Mouse (Mus musculus) midbrain, embryonic 13.5 days (tissue): ENCODE results near the gene Cnn3. TPM values are rescaled to one million over a fixed set of nuclear protein-coding genes. Genes with fewer than 3 reads are reported as not detected.

Experiments used
- ATAC-seq: fragments of 200-750 bp; cut with Nextera tagmentation; 2 replicates; pipeline ENCODE4 v1.8.0; 2017; ENCODE audit warnings: mild to moderate bottlenecking, moderate TSS enrichment, moderate library complexity
- H3K27ac ChIP-seq: fragments of 300-500 bp; sonication (generic); 2 replicates; pipeline ENCODE4 v1.5.1; 2015; ENCODE audit warnings: inconsistent platforms, mild to moderate bottlenecking, moderate library complexity
- H3K27me3 ChIP-seq: fragments of 300-500 bp; sonication (generic); 2 replicates; pipeline ENCODE4 v1.6.1; 2015; ENCODE audit warnings: mild to moderate bottlenecking, inconsistent platforms
- H3K36me3 ChIP-seq: fragments of 300-500 bp; sonication (generic); 2 replicates; pipeline ENCODE4 v1.6.1; 2015; ENCODE audit warnings: mild to moderate bottlenecking, inconsistent platforms
- H3K4me1 ChIP-seq: fragments of 300-500 bp; sonication (generic); replicated peaks from 2 replicates; pipeline ENCODE4 v1.6.1; 2015; ENCODE audit warnings: inconsistent platforms
- H3K4me2 ChIP-seq: fragments of 300-500 bp; sonication (generic); replicated peaks from 2 replicates; pipeline ENCODE4 v1.6.1; 2015; ENCODE audit warnings: moderate library complexity, mild to moderate bottlenecking, inconsistent platforms
- H3K4me3 ChIP-seq: fragments of 300-500 bp; sonication (generic); replicated peaks from 2 replicates; pipeline ENCODE4 v1.5.1; 2015; ENCODE audit warnings: mild to moderate bottlenecking, inconsistent platforms
- H3K9ac ChIP-seq: fragments of 300-500 bp; sonication (generic); replicated peaks from 2 replicates; pipeline ENCODE4 v1.6.1; 2015; ENCODE audit warnings: mild to moderate bottlenecking, inconsistent platforms
- H3K9me3 ChIP-seq: fragments of 300-500 bp; sonication (generic); 2 replicates; pipeline ENCODE4 v1.6.1; 2016; ENCODE audit warnings: mild to moderate bottlenecking, inconsistent platforms
- WGBS: fragments of 180-500 bp; shearing (Covaris S2); methylation state at CpG from one replicate; pipeline ENCODE4 v1.1.7; 2015; 5-methylcytosine and 5-hydroxymethylcytosine counted together
- polyA plus RNA-seq: library from polyadenylated mRNA; unstranded; fragments of >200 nt; fragmentation: Nextera tagmentation; extraction: Ambion mirVana; gene quantifications from 2 replicates; pipeline ENCODE4 v1.2.1, GENCODE M21; 2015

Cnn3 gene
- polyA plus RNA-seq, 1 experiment from 2014 or later, result 728 TPM

- H3K4me1 ChIP-seq, result no peaks in the 10 kb centered on the region
- no peak for ATAC-seq
- H3K4me2 ChIP-seq, result no peak overlapping the region
These were observed 24.2 kb upstream of the Cnn3 start for GRCm38 (mm10) chr3:121402096-121402495.

GRCm38 (mm10) chr3:121403449-121403848 lies 22.8 kb upstream of the Cnn3 start:
- WGBS, result 16% methylated on average over 5 of the region's 5 CpGs
- H3K9ac ChIP-seq, result no peak overlapping the region
- H3K27ac ChIP-seq, result no peak overlapping the region
- no peaks in the 10 kb centered on the region for H3K9me3 ChIP-seq
- ATAC-seq, result no peak
- no peak overlapping the region for H3K4me3 ChIP-seq
- no peaks in the 10 kb centered on the region for H3K36me3 ChIP-seq
- H3K27me3 ChIP-seq, result no peaks in the 10 kb centered on the region
- H3K4me1 ChIP-seq, result no peaks in the 10 kb centered on the region
- H3K4me2 ChIP-seq, result no peak overlapping the region

More at GRCm38 (mm10) chr3:121402096-121402495, 24.2 kb upstream of the Cnn3 start:
- Histone ChIP-seq H3K27ac (no peak overlapping the region), H3K4me3 (no peak overlapping the region), H3K9me3 (no peaks in the 10 kb centered on the region), H3K36me3 (no peaks in the 10 kb centered on the region), H3K27me3 (no peaks in the 10 kb centered on the region), H3K9ac (no peak overlapping the region)
- WGBS, result 91% methylated on average over 6 of the region's 6 CpGs

- no peak overlapping the region for H3K27ac ChIP-seq
- WGBS, result 88% methylated on average over 5 of the region's 5 CpGs
- H3K36me3 ChIP-seq, result no peaks in the 10 kb centered on the region
- no peaks in the 10 kb centered on the region for H3K27me3 ChIP-seq
- H3K9ac ChIP-seq, result no peak overlapping the region
- no peak overlapping the region for H3K4me2 ChIP-seq
- no peak overlapping the region for H3K4me3 ChIP-seq
- no peaks in the 10 kb centered on the region for H3K9me3 ChIP-seq
- ATAC-seq, result no peak
- no peaks in the 10 kb centered on the region for H3K4me1 ChIP-seq
These were observed 21.2 kb upstream of the Cnn3 start for GRCm38 (mm10) chr3:121405101-121405500.

GRCm38 (mm10) chr3:121407417-121407816 lies 18.9 kb upstream of the Cnn3 start:
- Histone ChIP-seq H3K9ac (no peak overlapping the region), H3K27ac (no peak overlapping the region), H3K4me2 (no peak overlapping the region), H3K36me3 (no peaks in the 10 kb centered on the region), H3K27me3 (no peaks in the 10 kb centered on the region), H3K4me3 (no peak overlapping the region), H3K4me1 (no peaks in the 10 kb centered on the region), H3K9me3 (no peaks in the 10 kb centered on the region)
- WGBS, result 82% methylated on average over 9 of the region's 9 CpGs
- no peak for ATAC-seq

- ATAC-seq, result no peak
- Histone ChIP-seq H3K27ac (no peak overlapping the region), H3K36me3 (no peaks in the 10 kb centered on the region), H3K4me3 (no peak overlapping the region), H3K9me3 (no peaks in the 10 kb centered on the region), H3K27me3 (no peaks in the 10 kb centered on the region), H3K4me2 (no peak overlapping the region), H3K9ac (no peak overlapping the region), H3K4me1 (no peaks in the 10 kb centered on the region)
- 87% methylated on average over 3 of the region's 3 CpGs for WGBS
These were observed 17.9 kb upstream of the Cnn3 start for GRCm38 (mm10) chr3:121408386-121408785.

- ATAC-seq, result no peak
- Histone ChIP-seq H3K9ac (no peak overlapping the region), H3K4me1 (no peaks in the 10 kb centered on the region), H3K36me3 (no peaks in the 10 kb centered on the region), H3K4me2 (no peak overlapping the region), H3K27ac (no peak overlapping the region), H3K4me3 (no peak overlapping the region), H3K9me3 (no peaks in the 10 kb centered on the region), H3K27me3 (no peaks in the 10 kb centered on the region)
- WGBS, result 82% methylated on average over 6 of the region's 6 CpGs
These were observed 14.8 kb upstream of the Cnn3 start for GRCm38 (mm10) chr3:121411450-121411849.

GRCm38 (mm10) chr3:121416171-121417154 lies 9.8 kb upstream of the Cnn3 start:
- 73% methylated on average over 5 of the region's 5 CpGs for WGBS
- no peak overlapping the region for H3K4me2 ChIP-seq
- no peak overlapping the region for H3K9ac ChIP-seq
- H3K27ac ChIP-seq, result no peak overlapping the region
- H3K9me3 ChIP-seq, result no peaks in the 10 kb centered on the region
- no peak overlapping the region for H3K4me3 ChIP-seq
- H3K27me3 ChIP-seq, result no peaks in the 10 kb centered on the region
- no peaks in the 10 kb centered on the region for H3K36me3 ChIP-seq
- H3K4me1 ChIP-seq, result peaks cover 10% of the 10 kb centered on the region
- no peak for ATAC-seq

GRCm38 (mm10) chr3:121417379-121418250 lies 8.7 kb upstream of the Cnn3 start:
- Histone ChIP-seq H3K9ac (no peak overlapping the region), H3K36me3 (no peaks in the 10 kb centered on the region), H3K4me1 (peaks cover 10% of the 10 kb centered on the region), H3K9me3 (no peaks in the 10 kb centered on the region), H3K27me3 (no peaks in the 10 kb centered on the region), H3K4me2 (no peak overlapping the region), H3K27ac (no peak overlapping the region), H3K4me3 (no peak overlapping the region)
- ATAC-seq, result no peak
- WGBS, result 34% methylated on average over 14 of the region's 14 CpGs

- H3K9ac ChIP-seq, result no peak overlapping the region
- ATAC-seq, result no peak
- no peaks in the 10 kb centered on the region for H3K9me3 ChIP-seq
These were observed 8.1 kb upstream of the Cnn3 start for GRCm38 (mm10) chr3:121418251-121418601.

GRCm38 (mm10) chr3:121418850-121419435 lies 7.4 kb upstream of the Cnn3 start:
- no peak overlapping the region for H3K27ac ChIP-seq
- H3K4me1 ChIP-seq, result peaks cover 10% of the 10 kb centered on the region
- ATAC-seq, result no peak
- H3K27me3 ChIP-seq, result no peaks in the 10 kb centered on the region
- no peak overlapping the region for H3K4me2 ChIP-seq
- 76% methylated on average over 9 of the region's 9 CpGs for WGBS
- H3K4me3 ChIP-seq, result no peak overlapping the region
- H3K9me3 ChIP-seq, result no peaks in the 10 kb centered on the region
- no peak overlapping the region for H3K9ac ChIP-seq
- no peaks in the 10 kb centered on the region for H3K36me3 ChIP-seq

More at GRCm38 (mm10) chr3:121418251-121418601, 8.1 kb upstream of the Cnn3 start:
- H3K27me3 ChIP-seq, result no peaks in the 10 kb centered on the region
- 9% methylated on average over 6 of the region's 6 CpGs for WGBS
- no peak overlapping the region for H3K4me3 ChIP-seq
- H3K4me1 ChIP-seq, result peaks cover 10% of the 10 kb centered on the region
- no peak overlapping the region for H3K4me2 ChIP-seq
- no peaks in the 10 kb centered on the region for H3K36me3 ChIP-seq
- no peak overlapping the region for H3K27ac ChIP-seq

- no peak overlapping the region for H3K9ac ChIP-seq
- H3K4me3 ChIP-seq, result no peak overlapping the region
- H3K4me2 ChIP-seq, result no peak overlapping the region
- no peak for ATAC-seq
- WGBS, result 84% methylated on average over 8 of the region's 8 CpGs
- peaks cover 19% of the 10 kb centered on the region for H3K4me1 ChIP-seq
- no peaks in the 10 kb centered on the region for H3K36me3 ChIP-seq
- H3K27ac ChIP-seq, result no peak overlapping the region
- peaks cover 9% of the 10 kb centered on the region for H3K27me3 ChIP-seq
- no peaks in the 10 kb centered on the region for H3K9me3 ChIP-seq
These were observed 3.9 kb upstream of the Cnn3 start for GRCm38 (mm10) chr3:121422405-121422804.
